Mouse (Mus musculus): ENCODE measurements around the gene Wdr72. TPM values are rescaled to one million over a fixed set of nuclear protein-coding genes. Genes with fewer than 3 reads are reported as not detected.

Wdr72 gene
- polyA plus RNA-seq, 1 experiment from 2014 or later, result 1.3 TPM

GRCm38 (mm10) chr9:74330706-74331495 lies 220.7 kb downstream of the Wdr72 start:
- Histone ChIP-seq H3K27me3 (no peaks in the 10 kb centered on the region), H3K27ac (no peak overlapping the region), H3K4me1 (peaks cover 6% of the 10 kb centered on the region), H3K9ac (no peak overlapping the region), H3K4me3 (replicated peaks) (no peak overlapping the region), H3K36me3 (no peaks in the 10 kb centered on the region), H3K4me2 (no peak overlapping the region), H3K9me3 (replicated peaks) (no peaks in the 10 kb centered on the region)
- 29% methylated on average over 9 of the region's 9 CpGs for WGBS
- ATAC-seq (replicated peaks; ENCODE audit: low FRiP score), result no peak

- H3K4me1 ChIP-seq, result peaks cover 6% of the 10 kb centered on the region
- WGBS, result 74% methylated on average over 3 of the region's 3 CpGs
- H3K9ac ChIP-seq, result no peak overlapping the region
- no peaks in the 10 kb centered on the region for H3K27me3 ChIP-seq
- no peaks in the 10 kb centered on the region for H3K9me3 ChIP-seq (replicated peaks)
- H3K4me2 ChIP-seq, result no peak overlapping the region
- no peak overlapping the region for H3K27ac ChIP-seq
- H3K36me3 ChIP-seq, result no peaks in the 10 kb centered on the region
- H3K4me3 ChIP-seq (replicated peaks), result no peak overlapping the region
- no peak for ATAC-seq (replicated peaks; ENCODE audit: low FRiP score)
Observed at GRCm38 (mm10) chr9:74332321-74332720, 222.2 kb downstream of the Wdr72 start.

Other genes with a start within 250 kb of the Wdr72 start
- gene Unc13c, start 141.4 kb upstream of the Wdr72 start, polyA plus RNA-seq (2015; fragmentation: Nextera tagmentation; extraction: Ambion mirVana), result 0.49 and 0.52 TPM in 2 replicates

All from kidney, embryonic 15.5 days (tissue).